Mouse (Mus musculus) kidney, embryonic 15.5 days (tissue): Measurements from ENCODE around the gene Bag6. TPM values are rescaled to one million over a fixed set of nuclear protein-coding genes. Genes with fewer than 3 reads are reported as not detected.

ENCODE experiments used
- ATAC-seq: fragments of 200-750 bp; cut with Nextera tagmentation; replicated peaks from 2 replicates; pipeline ENCODE4 v1.8.0; 2017; ENCODE audit warnings: moderate TSS enrichment; ENCODE audit not compliant: low FRiP score
- H3K27ac ChIP-seq: fragments of 300-500 bp; sonication (generic); 2 replicates; pipeline ENCODE4 v1.5.1; 2015; ENCODE audit warnings: mild to moderate bottlenecking, inconsistent platforms
- H3K27me3 ChIP-seq: fragments of 300-500 bp; sonication (generic); 2 replicates; pipeline ENCODE4 v1.6.1; 2015; ENCODE audit warnings: inconsistent platforms
- H3K36me3 ChIP-seq: fragments of 300-500 bp; sonication (generic); 2 replicates; pipeline ENCODE4 v1.6.1; 2015; ENCODE audit warnings: inconsistent platforms
- H3K4me1 ChIP-seq: fragments of 300-500 bp; sonication (generic); 2 replicates; pipeline ENCODE4 v1.6.1; 2015; ENCODE audit warnings: inconsistent platforms
- H3K4me2 ChIP-seq: fragments of 300-500 bp; sonication (generic); 2 replicates; pipeline ENCODE4 v1.6.1; 2015; ENCODE audit warnings: moderate library complexity, mild to moderate bottlenecking, inconsistent platforms
- H3K4me3 ChIP-seq: fragments of 300-500 bp; sonication (generic); replicated peaks from 2 replicates; pipeline ENCODE4 v1.5.1; 2015; ENCODE audit warnings: mild to moderate bottlenecking, inconsistent platforms
- H3K9ac ChIP-seq: fragments of 300-500 bp; sonication (generic); 2 replicates; pipeline ENCODE4 v1.6.1; 2015; ENCODE audit warnings: mild to moderate bottlenecking, inconsistent platforms
- H3K9me3 ChIP-seq: fragments of 300-500 bp; sonication (generic); replicated peaks from 2 replicates; pipeline ENCODE4 v1.6.1; 2016; ENCODE audit warnings: inconsistent platforms
- WGBS: fragments of 180-500 bp; shearing (Covaris S2); methylation state at CpG from one replicate; pipeline ENCODE4 v1.1.7; 2015; ENCODE audit warnings: mixed read lengths; 5-methylcytosine and 5-hydroxymethylcytosine counted together
- polyA plus RNA-seq: library from polyadenylated mRNA; unstranded; fragments of >200 nt; fragmentation: Nextera tagmentation; extraction: Ambion mirVana; gene quantifications from 2 replicates; pipeline ENCODE4 v1.2.1, GENCODE M21; 2015

Gene Bag6
- polyA plus RNA-seq, 1 experiment from 2014 or later = 64.9 TPM

DNA sequence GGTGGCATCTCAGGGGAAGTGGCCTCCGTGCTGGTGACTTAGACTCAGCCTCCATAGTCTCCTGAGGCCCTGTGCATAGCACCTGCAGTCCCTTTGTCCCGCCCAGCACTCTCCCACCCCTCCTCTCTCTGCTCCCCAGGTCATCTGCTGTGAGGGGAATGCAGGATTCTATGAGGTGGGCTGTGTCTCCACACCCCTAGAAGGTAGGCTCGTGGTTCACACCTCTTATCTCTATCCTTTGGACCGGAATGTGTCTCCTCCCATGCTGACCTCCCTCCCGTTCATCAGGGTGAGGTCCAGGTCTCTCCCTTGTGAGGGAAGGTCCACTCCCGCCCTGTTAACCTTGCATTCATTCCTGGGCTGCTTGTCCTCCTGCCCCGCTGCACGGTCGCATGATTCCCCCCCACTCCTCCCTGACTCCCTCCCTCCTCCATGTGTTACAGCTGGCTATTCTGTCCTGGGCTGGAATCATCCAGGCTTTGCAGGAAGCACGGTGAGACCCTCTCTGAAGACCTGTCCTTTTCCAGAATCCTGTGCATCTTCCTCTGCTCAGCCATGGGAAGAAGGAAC lies 34.7 kb upstream of the Bag6 start:
- Histone ChIP-seq H3K4me1 (peaks cover 49% of the 10 kb centered on the region), H3K4me2 (no peak overlapping the region), H3K36me3 (peaks cover 80% of the 10 kb centered on the region), H3K27ac (peak overlapping the region; percentile 59), H3K9ac (0 out of 2 replicates have a peak overlapping the region, but pooled peaks have one; percentile 12), H3K9me3 (no peaks in the 10 kb centered on the region), H3K27me3 (no peaks in the 10 kb centered on the region), H3K4me3 (no peak overlapping the region)
- WGBS = 55% methylated on average over 10 of the region's 10 CpGs
- ATAC-seq = peak; percentile 33

DNA sequence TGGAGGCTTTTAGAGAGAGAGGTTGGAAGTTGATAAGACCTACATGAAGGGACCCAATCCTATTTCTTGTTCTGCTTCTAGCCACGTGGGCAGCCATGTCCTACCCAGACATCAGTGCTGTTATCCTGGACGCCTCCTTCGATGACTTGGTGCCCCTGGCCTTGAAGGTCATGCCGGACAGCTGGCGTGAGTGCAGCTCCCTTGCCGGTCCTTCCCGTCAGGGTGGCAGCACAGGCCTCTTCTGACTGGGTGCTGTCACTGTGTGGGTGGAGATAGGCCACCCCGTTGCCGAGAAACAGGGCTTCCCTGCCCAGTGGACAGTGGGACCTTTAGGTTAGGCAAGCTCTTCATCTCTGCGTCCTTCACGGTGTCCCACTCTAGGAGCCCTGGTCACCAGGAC lies 33.8 kb upstream of the Bag6 start:
- H3K27ac ChIP-seq = peak overlapping the region; percentile 63
- WGBS = 74% methylated on average over 11 of the region's 11 CpGs
- no peak overlapping the region for H3K4me2 ChIP-seq
- no peaks in the 10 kb centered on the region for H3K27me3 ChIP-seq
- no peak overlapping the region for H3K9ac ChIP-seq
- H3K4me1 ChIP-seq = peaks cover 54% of the 10 kb centered on the region
- H3K9me3 ChIP-seq = no peaks in the 10 kb centered on the region
- H3K36me3 ChIP-seq = peaks cover 74% of the 10 kb centered on the region
- H3K4me3 ChIP-seq = no peak overlapping the region
- no peak for ATAC-seq

DNA sequence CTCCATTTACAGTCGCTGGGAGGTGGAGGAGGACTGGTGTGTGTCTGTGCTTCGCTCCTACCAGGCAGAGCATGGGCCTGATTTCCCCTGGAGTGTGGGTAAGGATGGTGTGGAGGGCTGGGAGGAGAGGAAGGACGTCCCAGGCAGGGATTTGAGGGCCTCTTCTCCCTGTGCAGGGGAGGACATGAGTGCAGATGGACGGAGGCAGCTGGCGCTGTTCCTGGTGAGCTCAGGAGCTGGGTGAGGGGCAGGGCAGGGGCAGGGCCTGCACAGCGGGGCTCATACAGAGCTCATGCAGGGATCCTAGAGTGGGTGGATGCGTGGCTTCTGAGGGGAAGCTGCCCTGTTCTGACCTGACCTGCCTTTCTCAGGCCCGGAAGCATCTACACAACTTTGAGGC lies 32.7 kb upstream of the Bag6 start:
- Histone ChIP-seq H3K4me1 (peaks cover 54% of the 10 kb centered on the region), H3K4me2 (no peak overlapping the region), H3K4me3 (no peak overlapping the region), H3K9me3 (no peaks in the 10 kb centered on the region), H3K36me3 (peaks cover 63% of the 10 kb centered on the region), H3K9ac (peak overlapping the region; percentile 12; the same call in 1 of the 2 replicates), H3K27ac (peak overlapping the region; percentile 78), H3K27me3 (no peaks in the 10 kb centered on the region)
- ATAC-seq = peak; percentile 7; the same call in 1 of the 2 replicates
- WGBS = 59% methylated on average over 8 of the region's 8 CpGs

GRCm38 (mm10) chr17:35103221-35103690 lies 31.7 kb upstream of the Bag6 start:
- Histone ChIP-seq H3K27me3 (no peaks in the 10 kb centered on the region), H3K36me3 (peaks cover 54% of the 10 kb centered on the region), H3K4me3 (no peak overlapping the region), H3K27ac (peak overlapping the region; percentile 78), H3K9ac (no peak overlapping the region), H3K9me3 (no peaks in the 10 kb centered on the region), H3K4me1 (peaks cover 54% of the 10 kb centered on the region), H3K4me2 (no peak overlapping the region)
- WGBS = 57% methylated on average over 6 of the region's 6 CpGs
- ATAC-seq = no peak

DNA sequence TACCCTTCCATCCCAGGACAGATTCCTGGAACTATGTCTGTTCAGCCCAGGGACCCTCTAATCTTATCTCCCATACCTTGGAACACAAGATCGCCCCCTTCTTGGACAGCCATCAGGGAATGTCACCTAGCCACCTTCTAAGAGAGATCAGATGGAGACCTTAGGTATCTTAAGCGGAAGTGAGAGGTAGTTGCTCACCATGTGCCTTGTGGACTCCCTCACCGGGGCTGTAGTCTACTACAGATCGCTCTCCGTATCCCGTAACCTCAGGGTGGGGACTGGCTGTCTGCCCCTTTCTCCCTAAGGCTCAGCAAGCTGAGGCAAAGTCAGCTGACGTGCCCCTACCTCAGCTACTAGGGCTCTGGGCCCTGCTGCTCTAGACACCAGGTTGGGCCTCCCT lies 30.9 kb upstream of the Bag6 start:
- H3K4me2 ChIP-seq = no peak overlapping the region
- peaks cover 54% of the 10 kb centered on the region for H3K4me1 ChIP-seq
- WGBS = 95% methylated on average over 7 of the region's 7 CpGs
- H3K36me3 ChIP-seq = peaks cover 46% of the 10 kb centered on the region
- H3K9me3 ChIP-seq = no peaks in the 10 kb centered on the region
- H3K9ac ChIP-seq = no peak overlapping the region
- H3K27ac ChIP-seq = 0 out of 2 replicates have a peak overlapping the region, but pooled peaks have one; percentile 78
- no peak for ATAC-seq
- no peak overlapping the region for H3K4me3 ChIP-seq
- no peaks in the 10 kb centered on the region for H3K27me3 ChIP-seq

DNA sequence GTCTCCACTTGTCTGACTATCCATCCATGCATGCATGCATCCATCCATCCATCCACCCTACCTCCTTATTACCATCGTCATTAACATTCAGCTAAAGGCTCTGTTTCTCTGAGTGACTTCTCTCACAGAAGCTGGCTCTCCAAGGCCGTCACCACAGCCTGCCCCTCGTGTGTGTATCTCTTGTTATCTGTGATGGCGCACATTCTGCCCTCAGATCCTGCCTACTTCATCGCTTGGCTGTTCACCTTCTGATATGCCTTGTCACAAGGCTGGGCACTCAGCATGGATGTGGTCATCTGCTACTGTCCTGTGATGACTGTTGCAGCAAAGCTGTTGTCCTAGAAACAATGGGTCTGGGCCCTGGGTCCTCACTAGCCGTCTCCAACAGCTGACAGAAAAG lies 30.2 kb upstream of the Bag6 start:
- H3K4me1 ChIP-seq = peaks cover 49% of the 10 kb centered on the region
- H3K27me3 ChIP-seq = no peaks in the 10 kb centered on the region
- no peaks in the 10 kb centered on the region for H3K9me3 ChIP-seq
- H3K27ac ChIP-seq = no peak overlapping the region
- no peak overlapping the region for H3K4me2 ChIP-seq
- H3K4me3 ChIP-seq = no peak overlapping the region
- ATAC-seq = no peak
- peaks cover 39% of the 10 kb centered on the region for H3K36me3 ChIP-seq
- 74% methylated on average over 6 of the region's 6 CpGs for WGBS
- no peak overlapping the region for H3K9ac ChIP-seq

DNA sequence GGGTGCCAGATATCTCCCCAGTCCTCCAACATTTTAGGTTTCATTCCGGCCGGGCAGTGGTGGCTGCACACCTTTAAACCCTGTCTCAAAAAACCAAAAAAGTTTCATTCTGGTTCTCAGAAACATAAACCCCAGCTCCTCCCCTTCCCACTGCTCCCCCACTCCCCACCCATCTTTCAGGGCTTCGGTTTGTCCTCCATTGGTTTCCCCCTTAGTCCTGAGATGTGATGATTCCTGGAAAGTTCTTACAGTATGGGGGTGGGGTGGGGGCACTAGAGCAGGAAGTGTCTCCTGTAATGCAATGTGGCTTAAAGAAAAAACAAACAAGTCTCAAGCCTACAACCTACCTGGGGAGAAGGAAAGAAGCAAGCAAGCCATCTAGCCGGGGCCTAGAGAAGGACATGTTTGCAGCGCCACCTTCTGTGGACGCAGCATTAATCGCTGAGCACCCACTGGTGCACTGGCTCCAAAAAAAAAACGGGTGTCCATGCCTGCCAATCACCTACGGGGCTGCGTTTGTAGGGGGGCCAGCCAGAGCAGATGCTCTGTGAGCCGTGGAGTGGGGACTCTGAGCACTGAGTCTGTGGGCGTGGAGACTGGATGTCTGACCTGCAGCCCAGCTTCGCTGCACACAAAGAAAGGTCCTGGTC lies 29.1 kb upstream of the Bag6 start:
- H3K4me2 ChIP-seq = peak overlapping the region; percentile 50
- 0 out of 2 replicates have a peak overlapping the region, but pooled peaks have one; percentile 13 for H3K4me3 ChIP-seq
- peaks cover 40% of the 10 kb centered on the region for H3K4me1 ChIP-seq
- no peaks in the 10 kb centered on the region for H3K9me3 ChIP-seq
- no peaks in the 10 kb centered on the region for H3K27me3 ChIP-seq
- peaks cover 29% of the 10 kb centered on the region for H3K36me3 ChIP-seq
- ATAC-seq = no peak
- peak overlapping the region; percentile 41 for H3K27ac ChIP-seq
- 24% methylated on average over 13 of the region's 13 CpGs for WGBS
- H3K9ac ChIP-seq = peak overlapping the region; percentile 33; the same call in 1 of the 2 replicates

- Histone ChIP-seq H3K4me1 (peaks cover 34% of the 10 kb centered on the region), H3K4me3 (no peak overlapping the region), H3K27ac (peak overlapping the region; percentile 41), H3K9ac (no peak overlapping the region; the same call in 1 of the 2 replicates), H3K27me3 (no peaks in the 10 kb centered on the region), H3K9me3 (no peaks in the 10 kb centered on the region), H3K36me3 (peaks cover 23% of the 10 kb centered on the region), H3K4me2 (no peak overlapping the region; the same call in 1 of the 2 replicates)
- ATAC-seq = no peak
- WGBS = 73% methylated on average over 3 of the region's 3 CpGs
Observed at GRCm38 (mm10) chr17:35106522-35106921, 28.5 kb upstream of the Bag6 start.

DNA sequence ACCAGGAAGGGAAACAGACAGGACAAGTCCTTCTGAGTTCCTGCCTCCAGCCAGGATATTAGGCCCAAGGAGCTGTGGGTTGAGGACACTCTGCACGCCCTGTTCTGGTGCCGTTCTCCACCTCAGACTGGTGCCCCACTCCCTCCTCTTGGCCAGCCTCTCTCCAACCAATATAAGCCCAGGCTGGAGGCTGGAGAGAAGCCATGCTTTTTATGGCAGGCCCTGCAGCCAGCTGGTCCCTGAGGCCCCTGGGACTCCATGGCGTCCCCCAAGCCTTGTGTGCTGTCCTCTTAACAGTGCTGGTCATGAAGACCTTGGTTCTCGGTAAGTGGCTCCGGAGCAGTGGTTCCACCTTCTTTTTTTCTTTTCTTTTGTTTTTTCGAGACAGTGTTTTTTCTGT lies 26.9 kb upstream of the Bag6 start, which contains the start of gene Ly6g5c:
Gene Ly6g5c (plus strand): TSS at position 183 of the 400 bp plus-strand sequence.
- H3K4me2 ChIP-seq = no peak within 1 kb of the TSS
- no peak for ATAC-seq
- 86% methylated on average over 6 of the region's 6 CpGs for WGBS
- H3K9me3 ChIP-seq = no peaks in the 10 kb centered on the region
- H3K4me1 ChIP-seq = peaks cover 19% of the 10 kb centered on the region
- no peak within 1 kb of the TSS for H3K4me3 ChIP-seq
- peaks cover 7% of the 10 kb centered on the region for H3K36me3 ChIP-seq
- no peak within 1 kb of the TSS for H3K9ac ChIP-seq
- no peaks in the 10 kb centered on the region for H3K27me3 ChIP-seq
- no peak within 1 kb of the TSS for H3K27ac ChIP-seq

GRCm38 (mm10) chr17:35111774-35112173 lies 23.2 kb upstream of the Bag6 start:
- 76% methylated on average over 9 of the region's 9 CpGs for WGBS
- Histone ChIP-seq H3K9ac (no peak overlapping the region), H3K36me3 (peaks cover 26% of the 10 kb centered on the region), H3K27ac (no peak overlapping the region), H3K4me3 (no peak overlapping the region), H3K27me3 (no peaks in the 10 kb centered on the region), H3K9me3 (no peaks in the 10 kb centered on the region), H3K4me2 (no peak overlapping the region), H3K4me1 (no peaks in the 10 kb centered on the region)
- ATAC-seq = no peak

DNA sequence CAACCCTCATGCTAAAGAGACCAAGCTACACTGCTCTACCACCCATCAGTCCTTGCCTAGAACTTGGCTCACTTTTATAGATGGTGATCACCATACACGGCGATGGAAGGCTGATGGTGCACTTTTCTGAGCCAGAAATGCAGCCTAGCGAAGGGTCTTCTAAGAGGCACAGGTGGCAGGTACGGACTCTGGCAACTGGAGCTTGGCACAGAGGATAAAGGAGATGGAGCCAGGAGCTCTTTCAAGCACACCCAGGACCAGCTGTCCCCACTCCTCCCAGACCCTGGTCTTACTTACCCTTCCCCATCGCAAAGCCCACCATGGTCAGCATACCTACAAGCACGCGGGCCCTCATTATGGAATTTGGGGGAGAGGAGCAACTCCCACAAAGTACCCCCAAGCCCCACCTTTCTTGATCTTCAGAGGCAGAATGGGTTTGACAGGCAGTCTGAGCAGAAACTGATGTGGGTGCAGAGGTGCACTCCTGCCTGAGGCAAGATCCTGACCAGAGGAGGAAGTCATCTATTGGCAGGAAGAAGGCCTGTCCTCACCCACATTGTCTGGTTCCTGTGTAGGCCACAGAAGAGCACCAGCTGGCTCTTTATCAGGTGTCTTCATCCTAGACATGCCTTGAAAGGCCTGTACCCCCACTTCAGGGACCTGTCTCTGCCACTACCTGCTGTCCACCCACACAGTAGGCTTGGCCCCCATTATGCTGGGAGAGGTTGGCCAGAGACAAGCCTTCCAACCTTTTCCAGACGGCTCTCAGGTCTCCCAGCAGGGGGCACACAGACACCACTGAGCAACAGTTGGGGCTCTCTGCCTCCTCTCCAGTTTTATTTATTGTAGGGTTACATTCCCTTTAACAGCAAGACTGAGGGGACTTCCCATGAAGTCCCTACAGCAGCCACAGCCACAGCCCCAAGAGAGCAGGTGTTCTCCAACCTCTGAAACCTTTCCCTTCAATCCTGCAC lies 19.6 kb upstream of the Bag6 start, which contains the start of gene Ly6g5b:
Gene Ly6g5b (minus strand): TSS at position 383 of the 974 bp plus-strand sequence.
- 82% methylated on average over 8 of the region's 8 CpGs for WGBS
- no peak within 1 kb of the TSS for H3K27ac ChIP-seq
- no peak within 1 kb of the TSS for H3K4me3 ChIP-seq
- no peaks in the 10 kb centered on the region for H3K9me3 ChIP-seq
- ATAC-seq = no peak
- no peak within 1 kb of the TSS for H3K9ac ChIP-seq
- H3K4me1 ChIP-seq = peaks cover 9% of the 10 kb centered on the region
- H3K36me3 ChIP-seq = peaks cover 57% of the 10 kb centered on the region
- H3K27me3 ChIP-seq = no peaks in the 10 kb centered on the region
- no peak within 1 kb of the TSS for H3K4me2 ChIP-seq
